Mouse (Mus musculus) ovary, postnatal 36 days (tissue): ENCODE data around the gene Ifi27l2b.
A peak's percentile ranks its signal among the peaks of the same experiment; 100 is the strongest.

Experiments
- DNase-seq: peaks from one replicate; pipeline ENCODE4 v3.0.0; 2022; ENCODE audit warnings: low spot score, mixed read lengths

Gene Ifi27l2b

GRCm38 (mm10) chr12:103434861-103435260 is 22.2 kb downstream of the Ifi27l2b start:
- DNase-seq: no peak

DNA sequence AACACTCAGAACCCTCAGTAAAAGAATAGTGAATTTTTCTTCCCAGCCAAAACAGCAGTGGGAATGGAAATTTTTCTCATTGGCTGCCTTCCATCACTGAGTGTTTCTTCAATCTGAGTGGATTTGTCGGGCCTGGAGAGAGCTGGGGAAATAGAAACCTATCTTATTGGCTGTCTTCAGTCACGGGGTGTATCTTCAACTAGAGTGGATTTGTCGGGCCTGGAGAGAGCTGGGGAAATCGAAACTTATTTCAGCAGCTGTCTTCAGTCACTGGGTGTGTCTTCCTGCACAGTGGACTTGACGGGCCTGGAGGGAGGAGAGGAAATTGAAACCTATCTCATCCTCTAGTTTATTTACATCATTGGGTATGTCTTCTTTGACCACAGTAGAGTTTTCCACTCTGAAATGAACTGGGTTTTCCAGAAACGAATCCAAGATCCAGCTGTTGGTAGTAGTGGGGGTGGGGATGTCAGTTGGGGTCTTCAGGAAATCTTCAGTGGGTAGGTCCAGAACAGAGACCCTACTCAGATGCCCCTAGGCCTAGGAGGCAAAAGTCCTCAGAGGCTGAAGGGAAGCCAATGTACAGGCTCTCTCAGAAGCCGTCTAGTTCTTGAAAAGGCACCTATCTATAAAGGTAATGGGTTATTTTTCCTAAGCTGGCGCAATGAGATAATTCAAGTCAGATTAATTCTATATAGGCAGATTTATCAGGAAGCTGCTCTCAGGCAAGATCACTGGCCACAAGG is 22.9 kb downstream of the Ifi27l2b start, which contains the start of gene Ifi27:
Gene Ifi27, plus strand, starts transcription at position 226 of the 746 bp plus-strand sequence.
- peak; percentile 41 for DNase-seq

DNA sequence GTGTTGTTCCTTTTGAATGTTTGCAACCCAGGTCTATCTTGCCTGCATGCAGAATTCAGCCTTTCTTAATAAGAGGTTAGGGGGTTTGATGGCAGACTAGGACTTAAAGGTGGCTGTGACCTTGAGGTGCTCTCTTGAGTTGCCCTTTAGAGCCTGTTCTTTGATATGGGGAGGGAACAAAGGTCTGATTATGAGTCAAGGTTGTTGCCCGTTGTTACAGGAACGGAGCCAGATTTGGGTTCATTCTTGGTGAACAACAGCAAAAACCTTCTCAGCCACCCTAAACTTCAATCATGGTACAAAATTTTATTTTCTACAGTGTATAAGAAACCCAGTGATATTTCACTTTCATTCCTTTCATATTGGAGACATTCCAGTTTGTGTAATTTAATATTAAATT is 23.6 kb downstream of the Ifi27l2b start:
- no peak for DNase-seq

DNA sequence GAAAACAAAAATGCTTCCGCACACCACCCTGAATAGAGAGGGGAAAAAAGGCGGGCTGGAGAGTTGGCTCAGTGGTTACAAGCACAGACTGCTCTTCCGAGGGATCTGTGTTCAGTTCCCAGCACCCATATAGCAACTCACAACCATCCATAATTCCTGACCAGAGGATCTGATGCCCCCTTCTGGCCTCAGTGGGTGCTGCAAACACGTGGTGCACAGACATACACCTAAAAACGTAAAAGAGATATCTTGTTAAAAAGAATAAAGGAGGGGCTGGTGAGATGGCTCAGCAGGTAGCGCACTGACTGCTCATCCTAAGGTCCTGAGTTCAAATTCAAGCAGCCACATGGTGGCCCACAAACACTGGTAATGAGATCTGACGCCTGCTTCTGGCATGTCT is 30.3 kb downstream of the Ifi27l2b start:
- no peak for DNase-seq

- DNase-seq: peak; percentile 96
These were observed 31.1 kb downstream of the Ifi27l2b start, which contains the start of gene Ddx24 for GRCm38 (mm10) chr12:103425729-103426470. Ddx24 (minus strand) TSS chr12:103425830.

DNA sequence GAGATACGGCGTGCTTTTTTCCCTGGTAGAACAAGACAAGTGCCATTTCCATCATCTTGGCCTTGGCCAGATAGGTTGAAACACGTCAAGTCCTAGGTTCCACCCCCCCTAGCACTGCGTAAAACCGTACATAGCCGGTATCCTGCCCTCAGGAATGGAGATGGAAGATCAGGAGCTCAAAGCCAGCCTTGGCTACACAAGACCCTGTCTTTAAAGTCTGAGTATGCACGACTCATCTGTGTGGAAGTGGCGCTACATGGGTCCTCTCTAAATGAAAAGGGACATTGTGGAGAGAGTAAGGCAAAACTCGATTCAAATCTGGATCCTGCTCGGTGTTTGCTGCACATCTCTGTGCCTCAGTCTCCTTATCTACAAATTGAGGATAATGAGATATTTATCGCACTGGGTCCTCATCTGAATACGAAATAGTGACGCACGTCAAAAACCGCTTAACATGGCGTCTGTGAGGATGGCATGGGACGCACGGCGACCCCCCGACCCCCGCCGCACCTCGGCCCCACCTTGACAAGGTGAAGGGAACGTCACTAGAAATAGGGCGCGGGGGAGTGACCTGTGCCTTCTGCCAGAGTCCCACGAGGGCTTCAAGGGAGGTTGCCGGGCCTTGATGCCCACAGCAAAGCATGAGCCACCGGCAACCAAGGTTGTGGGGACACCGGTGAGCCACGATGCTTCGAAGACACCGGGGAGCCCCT is 31.9 kb downstream of the Ifi27l2b start:
- DNase-seq: no peak

GRCm38 (mm10) chr12:103408144-103408543 is 48.9 kb downstream of the Ifi27l2b start:
- DNase-seq: no peak

- no peak for DNase-seq
These were observed 49.3 kb downstream of the Ifi27l2b start, which contains the start of gene 9330161L09Rik for GRCm38 (mm10) chr12:103407720-103408119. 9330161L09Rik (minus strand) TSS chr12:103407820.

DNA sequence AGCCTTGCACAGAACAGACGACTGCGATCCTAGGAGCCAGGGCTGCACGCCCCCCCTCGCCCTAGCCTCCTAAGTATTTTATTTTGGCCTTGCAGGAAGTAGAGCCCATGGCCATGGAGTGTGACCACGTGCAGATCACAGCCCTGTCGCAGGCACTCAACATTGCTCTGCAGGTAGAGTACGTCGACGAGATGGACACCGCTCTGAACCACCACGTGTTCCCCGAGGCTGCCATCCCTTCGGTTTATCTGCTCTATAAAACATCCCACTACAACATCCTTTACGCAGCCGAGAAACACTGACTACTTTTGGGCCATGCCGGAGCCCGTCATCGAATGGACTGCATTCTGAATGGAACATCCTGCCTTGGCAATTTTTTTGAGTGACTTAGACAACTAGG is 52.9 kb downstream of the Ifi27l2b start:
- no peak for DNase-seq
